15 mouse cellular contexts compared by ENCODE assay signal in the genomic region with DNA sequence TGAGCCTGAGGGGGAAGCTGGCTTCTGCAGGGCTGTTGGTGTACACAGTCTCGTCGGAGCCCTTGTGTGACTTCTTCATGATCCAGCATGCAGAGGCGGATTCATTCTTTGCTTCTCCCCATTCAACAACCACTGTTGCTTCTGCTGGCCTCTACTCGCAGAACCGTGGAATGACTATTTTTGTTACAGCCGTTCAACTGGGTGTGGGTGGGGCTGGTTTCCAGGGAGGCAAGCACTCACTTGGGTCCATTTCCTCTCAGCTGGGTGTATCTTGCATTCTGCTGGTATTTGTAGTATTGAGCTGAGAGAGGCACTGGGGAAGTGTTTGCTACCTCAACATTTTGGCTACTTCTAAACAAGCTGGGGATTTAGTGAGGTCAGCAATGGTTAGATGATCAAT.
A peak's percentile ranks its signal among the peaks of the same experiment; 100 is the strongest.
DNase-seq lines count a peak whose midpoint lies in the region; TF ChIP-seq lines count a peak whose summit lies in the region.
"Had no signal": no experiment of that assay in that cellular context is flagged by ENCODE, and none has a peak within 500 bp of the region (broad histone marks: within the 10 kb centered on the region; RNA-seq: fewer than 3 reads in every experiment).

No protein-coding gene starts in this region.

- TF ChIP-seq RAD21 in CH12.LX (IDR thresholded peaks at IDR 0.05; ENCODE audit: low read depth, low read length): no peak

- in situ Hi-C loops in CH12.LX (cut with MboI; ENCODE audit: low pct_ligation_motif_present, low pct_unique_long_range_greater_than_20kb, low sequenced_read_pairs): no loop called here

- no peaks in the 10 kb centered on the region for H3K36me3 ChIP-seq in CH12.LX (replicated peaks in 1 of 2; ENCODE audit: control insufficient read depth in 1 of 2, insufficient read depth in 1 of 2, low read length in 1 of 2)
- H3K36me3 ChIP-seq: heart, embryonic 12.5 days; kidney, embryonic 15.5 days; liver, embryonic 13.5 days had no signal

- WGBS in cerebellum, adult 2 months: 51% methylated on average over 6 of the region's 6 CpGs

- TF ChIP-seq CTCF in CH12.LX (conservative IDR thresholded peaks at IDR 0.05 in 1 of 2, IDR thresholded peaks at IDR 0.05 in 1 of 2; ENCODE audit: low read depth in 2 of 2, low read length in 2 of 2): no peak
- TF ChIP-seq CTCF in cerebellum, adult 2 months (IDR thresholded peaks at IDR 0.05; ENCODE audit: borderline replicate concordance, insufficient read depth, low read depth, low read length): no peak

- H3K4me2 ChIP-seq in CH12.LX (ENCODE audit: insufficient read depth, low read depth, poor library complexity, severe bottlenecking): no peak overlapping the region
- H3K4me2 ChIP-seq: heart, embryonic 12.5 days; kidney, embryonic 15.5 days; liver, embryonic 13.5 days; midbrain, embryonic 11.5 days had no signal

- TF ChIP-seq POLR2A in CH12.LX (IDR thresholded peaks at IDR 0.05; ENCODE audit: low read depth, low read length): no peak
- TF ChIP-seq POLR2A in cerebellum, adult 2 months (IDR thresholded peaks at IDR 0.05; ENCODE audit: borderline replicate concordance, insufficient read depth, low read length): no peak

- dilution Hi-C loops in CH12.LX (cut with MboI; ENCODE audit: extremely low pct_ligation_motif_present, extremely low pct_unique_long_range_greater_than_20kb, low sequenced_read_pairs): no loop called here

- intact Hi-C loops in left cerebral cortex, postnatal 25 days (cut with DNase I): no loop called here

- no peak overlapping the region for H3K27ac ChIP-seq in CH12.LX (ENCODE audit: insufficient read depth, low read depth)
- H3K27ac ChIP-seq in cerebellum, adult 2 months (ENCODE audit: insufficient read depth, low read length): no peak overlapping the region
- H3K27ac ChIP-seq: kidney, embryonic 15.5 days; liver, embryonic 13.5 days had no signal

- H3K9me3 ChIP-seq in CH12.LX (replicated peaks; ENCODE audit: low read length): no peaks in the 10 kb centered on the region
- H3K9me3 ChIP-seq: heart, embryonic 12.5 days; kidney, embryonic 15.5 days; liver, embryonic 13.5 days had no signal

- no peaks in the 10 kb centered on the region for H3K27me3 ChIP-seq in CH12.LX (replicated peaks)
- no peaks in the 10 kb centered on the region for H3K27me3 ChIP-seq in cerebellum, adult 2 months (ENCODE audit: control insufficient read depth, insufficient read depth, low read length)
- H3K27me3 ChIP-seq: heart, embryonic 12.5 days; kidney, embryonic 15.5 days; liver, embryonic 13.5 days had no signal

- no peaks in the 10 kb centered on the region for H3K79me2 ChIP-seq in CH12.LX (replicated peaks; ENCODE audit: control insufficient read depth, extremely low read depth, insufficient read depth, poor library complexity, severe bottlenecking)

- DNase-seq in CH12.LX (ENCODE audit: extremely low read depth): peak; percentile 2
- DNase-seq in R1 (ENCODE audit: low read depth, low spot score): peak; percentile 1
- DNase-seq in layer of hippocampus, adult 11-12 months (ENCODE audit: low spot score): peak; percentile 27
- DNase-seq in left cerebral cortex, postnatal 25 days (ENCODE audit: low spot score in 2 of 2): peak; percentile 32 to 79
- no peak for DNase-seq in cerebellum, adult 2 months
- no peak for DNase-seq in kidney, adult 11 months
- DNase-seq in spleen, postnatal 10 days (ENCODE audit: low spot score in 2 of 2): no peak
- DNase-seq: cerebellum, adult 18-20 months; forebrain, postnatal 0 days; heart, postnatal 4 days; liver, embryonic 13.5 days; lung, postnatal 10 days had no signal

- H3K4me1 ChIP-seq in CH12.LX (ENCODE audit: control insufficient read depth in 1 of 2, insufficient read depth in 2 of 2): peaks cover 0 to 7% of the 10 kb centered on the region in 2 experiments; a peak in 2 of 4 replicates
- peaks cover 4% of the 10 kb centered on the region for H3K4me1 ChIP-seq in cerebellum, adult 2 months (ENCODE audit: control insufficient read depth, insufficient read depth, low read length)
- H3K4me1 ChIP-seq: heart, embryonic 12.5 days; kidney, embryonic 15.5 days; liver, embryonic 13.5 days had no signal

- no peak for TF ChIP-seq EP300 in CH12.LX (IDR thresholded peaks at IDR 0.05; ENCODE audit: low read length)

- no peak overlapping the region for H3K4me3 ChIP-seq in CH12.LX (replicated peaks in 1 of 3; ENCODE audit: low read depth in 2 of 3, low read length in 2 of 3, poor library complexity in 1 of 3)
- no peak overlapping the region for H3K4me3 ChIP-seq in cerebellum, adult 2 months (replicated peaks; ENCODE audit: insufficient read depth, low read depth, low read length)
- H3K4me3 ChIP-seq: heart, embryonic 12.5 days; kidney, embryonic 15.5 days; liver, embryonic 13.5 days had no signal

- no peak overlapping the region for H3K9ac ChIP-seq in CH12.LX (ENCODE audit: insufficient read depth, low read depth)
- H3K9ac ChIP-seq: forebrain, postnatal 0 days; heart, embryonic 12.5 days; kidney, embryonic 15.5 days; liver, embryonic 13.5 days had no signal

TF ChIP-seq in CH12.LX, 34 proteins besides CTCF, POLR2A, EP300 and RAD21:
- TF ChIP-seq ZC3H11A (IDR thresholded peaks at IDR 0.05; ENCODE audit: low read depth, low read length): no peak
- TF ChIP-seq ZKSCAN1 (IDR thresholded peaks at IDR 0.05; ENCODE audit: borderline replicate concordance, low read depth, low read length): no peak
- TF ChIP-seq MAX (IDR thresholded peaks at IDR 0.05; ENCODE audit: low read length): no peak
- TF ChIP-seq IRF4 (IDR thresholded peaks at IDR 0.05; ENCODE audit: low read depth, low read length): no peak
- TF ChIP-seq POLR2AphosphoS2 (IDR thresholded peaks at IDR 0.05; ENCODE audit: low read depth, low read length): no peak
- TF ChIP-seq ZMIZ1 (IDR thresholded peaks at IDR 0.05; ENCODE audit: low read depth, low read length): no peak
- TF ChIP-seq CHD2 (IDR thresholded peaks at IDR 0.05; ENCODE audit: low read length): no peak
- no peak for TF ChIP-seq SIN3A (IDR thresholded peaks at IDR 0.05; ENCODE audit: low read length)
- no peak for TF ChIP-seq PAX5 (IDR thresholded peaks at IDR 0.05; ENCODE audit: low read length)
TF ChIP-seq in CH12.LX: peak in this region for 0.

Comparison
In these comparisons a context has a peak if more than half of its experiments do, and no peak if none do; other contexts are left out.
1. DNase-seq: peak in CH12.LX (single experiment), R1 (single experiment), layer of hippocampus, adult 11-12 months (single experiment) and left cerebral cortex, postnatal 25 days (2 of 2); none in cerebellum, adult 2 months (0 of 2), kidney, adult 11 months (single experiment) and spleen, postnatal 10 days (0 of 2).